Mouse (Mus musculus) right cerebral cortex, adult 18-20 months (tissue): Measurements from ENCODE around the gene Spsb1.

ENCODE experiments used
- DNase-seq: peaks from one replicate; pipeline ENCODE4 v3.0.0; 2022; ENCODE audit warnings: mixed read lengths

Gene Spsb1

DNA sequence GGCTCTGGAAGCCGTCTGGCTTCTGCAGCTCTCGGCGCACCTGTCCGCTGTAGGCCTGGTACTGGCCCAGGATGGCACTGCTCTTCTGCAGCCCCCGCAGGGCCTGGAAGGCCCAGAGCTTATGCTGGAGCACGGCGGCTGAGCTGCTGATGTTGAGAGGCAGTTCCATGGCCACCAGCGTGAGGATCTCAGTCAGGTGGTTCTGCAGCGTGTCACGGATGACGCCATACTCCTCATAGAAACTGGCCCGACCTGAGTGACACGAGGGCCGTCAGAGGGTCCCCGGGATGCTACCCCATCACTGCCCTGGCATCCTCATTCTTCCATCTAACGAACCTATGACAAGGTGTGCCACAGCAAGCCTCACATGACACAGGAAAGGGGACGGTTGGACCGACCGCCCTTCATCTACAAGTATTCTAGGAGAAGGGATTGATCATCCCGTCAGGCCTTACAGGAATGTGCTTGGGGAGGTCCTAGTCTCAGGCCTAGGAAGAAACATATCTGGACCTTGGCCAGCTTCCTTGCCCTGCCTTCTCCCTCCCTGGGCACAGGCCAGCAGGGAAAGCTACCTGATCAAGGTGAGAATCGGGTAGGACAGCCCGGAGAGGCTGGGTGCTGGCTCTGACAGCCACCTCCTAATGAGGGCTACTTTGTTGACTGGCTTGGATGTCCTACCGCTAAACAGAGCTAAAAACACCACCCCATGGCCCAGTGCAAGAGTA, 29.2 kb upstream of the Spsb1 start:
- DNase-seq, result no peak

DNA sequence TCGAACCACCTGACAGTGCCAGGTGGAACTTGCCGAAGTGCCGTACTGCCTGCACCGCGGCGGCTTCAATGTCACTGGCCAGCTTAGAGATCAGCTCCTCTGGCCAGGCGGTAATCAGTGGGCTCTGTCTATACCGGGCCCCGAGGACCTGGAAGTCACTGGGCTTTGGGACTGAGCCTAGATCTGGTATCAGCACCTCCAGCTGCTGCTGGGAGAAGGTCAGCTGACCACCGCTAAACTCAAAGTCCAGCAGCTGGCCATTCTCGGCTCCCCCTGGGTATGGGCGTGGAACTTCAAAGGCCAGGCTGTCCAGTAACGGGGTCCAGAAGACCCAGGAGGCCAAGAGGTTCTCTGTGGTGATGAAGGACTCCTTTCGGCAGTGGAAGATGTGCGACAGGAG, 27.3 kb upstream of the Spsb1 start:
- no peak for DNase-seq

DNA sequence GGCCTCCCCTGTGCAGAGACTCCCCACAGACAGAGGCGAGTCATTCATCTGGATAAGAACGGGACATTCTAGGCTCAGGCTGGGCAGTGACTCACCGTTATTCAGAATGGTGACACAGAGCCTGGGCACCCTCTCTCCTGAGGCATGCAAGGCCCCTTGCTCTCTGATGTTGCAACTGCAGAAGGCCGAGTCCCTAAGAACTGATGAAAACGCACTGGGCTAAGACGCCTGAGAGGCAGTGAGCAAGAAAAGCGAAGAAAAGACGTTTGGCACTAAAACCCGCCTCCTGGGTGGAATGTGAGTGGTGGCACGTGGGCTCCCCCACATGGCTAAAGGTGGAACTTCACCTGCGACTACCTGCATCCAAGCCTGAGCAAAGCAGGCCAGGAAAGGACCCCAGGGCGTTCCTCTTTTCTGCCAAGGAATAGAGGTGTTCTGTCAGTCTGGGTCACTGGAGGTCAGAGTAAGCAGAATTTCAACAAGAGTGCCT, 25.0 kb upstream of the Spsb1 start:
- peak; percentile 85 for DNase-seq

DNA sequence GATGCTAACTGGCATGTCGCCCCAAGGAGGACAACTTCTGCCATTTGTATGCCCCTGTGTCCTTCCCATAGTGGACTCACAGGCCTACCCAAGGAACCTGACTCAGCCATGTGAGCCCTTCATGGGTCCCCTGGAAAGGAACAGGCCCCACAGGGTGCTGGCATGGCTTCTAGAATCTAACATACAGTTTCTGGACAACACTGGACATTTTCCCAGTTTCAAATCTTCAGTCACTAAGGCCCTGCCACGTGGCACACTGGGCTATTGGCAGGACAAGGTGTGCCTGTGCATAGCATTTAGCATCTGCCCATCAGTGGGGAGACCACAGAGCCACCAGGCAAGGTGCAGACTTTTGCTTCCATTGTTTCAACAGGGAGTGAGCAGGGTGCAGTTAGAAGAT, 24.0 kb upstream of the Spsb1 start:
- DNase-seq, result no peak

DNA sequence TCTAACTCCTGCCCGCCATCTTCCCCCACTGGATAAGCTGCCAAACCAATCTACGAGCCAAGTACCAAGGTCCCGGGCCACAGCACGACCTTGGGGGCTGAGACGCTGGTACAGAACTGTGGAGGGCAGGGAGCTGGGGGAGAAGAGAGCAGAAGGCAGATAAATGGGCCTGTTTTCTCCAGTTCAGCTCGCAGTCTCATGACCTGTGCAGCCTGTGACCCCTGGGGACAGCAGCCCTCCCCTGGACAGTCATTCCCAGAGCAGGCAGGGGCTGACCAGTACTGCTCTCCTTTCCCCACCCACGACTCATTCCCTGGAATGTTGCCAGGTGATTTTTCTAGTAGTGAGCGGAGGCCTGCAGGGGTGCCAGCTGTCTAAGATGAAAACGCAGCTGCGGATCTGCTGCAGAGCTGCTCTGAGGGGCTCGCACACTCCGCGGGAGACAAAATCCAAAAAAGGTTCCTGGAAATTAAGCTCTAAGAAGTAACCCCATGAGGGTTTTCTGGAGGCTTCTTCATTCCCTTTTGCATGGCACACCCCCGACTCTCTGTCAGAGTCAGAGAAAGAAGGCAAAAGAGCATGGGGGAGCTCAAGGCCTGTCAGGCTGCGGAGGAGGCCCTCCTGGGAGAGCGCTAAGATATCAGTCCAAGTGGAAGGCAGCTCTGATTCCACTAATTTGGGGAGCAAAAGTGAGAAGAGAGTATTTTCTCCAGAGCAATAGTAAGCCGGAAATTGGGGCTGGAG, 23.1 kb upstream of the Spsb1 start:
- no peak for DNase-seq

DNA sequence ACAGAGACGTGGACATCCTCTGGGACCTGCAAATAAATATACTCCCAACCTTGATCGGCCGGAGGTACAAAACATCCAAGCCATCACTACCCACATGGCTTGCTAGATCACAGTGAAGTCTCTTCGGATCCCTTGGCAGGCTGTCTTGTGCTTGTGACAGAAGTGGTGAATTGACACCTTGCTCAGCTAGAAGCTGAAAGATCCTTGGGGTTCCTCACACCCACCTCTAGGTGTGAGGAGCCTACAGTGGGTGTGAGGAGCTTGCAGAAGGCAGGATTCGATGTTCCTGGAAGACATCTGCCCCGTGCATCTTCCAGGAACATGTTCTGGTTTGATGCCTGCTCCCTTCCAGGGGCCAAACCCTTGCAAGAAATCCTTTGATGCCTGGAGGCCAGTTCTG, 22.3 kb upstream of the Spsb1 start:
- DNase-seq, result peak; percentile 68

DNA sequence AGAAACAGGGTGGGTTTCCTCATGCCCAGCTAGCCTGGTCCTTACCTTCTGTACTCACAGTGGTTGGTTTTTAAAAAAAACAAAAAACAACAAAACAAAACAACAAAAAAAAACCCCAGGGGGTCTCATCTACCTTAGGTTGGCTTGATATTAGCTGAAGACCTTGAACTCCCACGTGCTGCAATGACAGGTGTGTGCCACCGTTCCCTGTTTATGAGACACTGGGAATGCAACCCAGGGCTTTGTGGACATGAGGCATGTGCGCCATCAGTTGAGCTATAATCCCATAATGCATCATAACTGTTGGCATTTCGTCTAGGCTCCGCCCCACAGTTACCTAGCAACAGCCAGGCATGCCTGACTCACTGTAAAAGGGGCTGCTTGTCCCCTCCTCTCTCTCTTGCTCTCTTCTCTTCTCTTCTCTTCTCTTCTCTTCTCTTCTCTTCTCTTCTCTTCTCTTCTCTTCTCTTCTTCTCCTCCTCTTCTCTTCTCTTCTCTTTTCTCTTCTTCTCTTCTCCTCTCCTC, 20.9 kb upstream of the Spsb1 start:
- DNase-seq, result no peak

DNA sequence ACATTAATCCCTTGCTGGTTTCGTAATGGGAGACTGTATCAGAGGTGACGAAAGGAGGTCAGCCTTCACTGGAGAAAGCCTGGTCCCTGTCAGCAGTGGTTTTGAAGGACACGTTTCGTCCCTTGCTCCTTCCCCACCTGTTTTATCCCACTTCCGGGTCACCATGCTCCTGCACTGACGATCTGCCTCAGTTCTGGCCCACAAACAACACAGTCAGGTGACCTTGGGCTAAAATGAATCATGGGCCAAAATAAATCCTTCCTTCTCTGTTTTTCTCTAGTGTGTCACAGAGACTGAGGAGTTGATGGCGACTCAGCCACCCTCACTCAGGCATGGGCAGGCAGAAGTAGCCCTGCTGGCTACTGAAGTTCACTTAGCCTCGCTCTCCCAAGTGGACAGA, 20.4 kb upstream of the Spsb1 start:
- no peak for DNase-seq

DNA sequence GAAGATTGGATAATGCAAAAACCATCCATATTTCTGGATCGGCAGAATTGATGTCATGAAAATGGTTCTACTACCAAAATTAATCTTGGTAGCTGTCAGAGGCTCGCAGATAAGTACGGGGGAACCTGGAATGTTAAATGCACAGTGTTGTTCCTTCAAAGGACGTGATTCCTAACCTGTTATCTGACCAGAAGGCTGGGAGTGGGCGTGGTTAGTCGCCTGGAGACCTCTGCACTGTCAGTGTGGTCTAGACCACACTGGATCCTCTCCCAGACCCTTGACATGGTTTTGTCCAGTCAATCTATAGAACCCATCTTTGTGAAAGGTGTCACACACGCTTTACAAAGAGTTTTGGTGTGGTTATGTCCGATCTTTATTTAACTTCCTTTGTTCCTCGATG, 16.6 kb upstream of the Spsb1 start:
- DNase-seq, result no peak

DNA sequence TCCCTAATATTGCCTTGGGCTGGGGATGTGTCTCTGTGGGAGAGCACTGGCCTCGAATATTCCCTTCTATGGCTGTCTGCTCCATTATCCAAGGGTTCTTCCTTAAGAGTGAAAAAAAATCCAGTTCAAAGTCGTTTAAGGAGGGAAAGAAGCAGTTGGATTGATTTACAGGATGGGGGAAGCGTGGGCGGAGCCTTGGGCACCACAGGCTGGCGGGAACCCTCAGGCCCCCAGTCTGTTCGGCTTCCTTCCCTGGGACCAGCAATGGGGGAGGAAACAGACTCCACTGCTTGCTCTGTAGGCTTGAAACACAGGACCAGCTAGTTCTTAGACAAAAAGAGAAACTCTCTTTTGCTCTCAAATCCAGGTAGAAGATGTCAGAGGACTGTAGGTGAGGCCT, 13.7 kb upstream of the Spsb1 start:
- DNase-seq, result no peak

DNA sequence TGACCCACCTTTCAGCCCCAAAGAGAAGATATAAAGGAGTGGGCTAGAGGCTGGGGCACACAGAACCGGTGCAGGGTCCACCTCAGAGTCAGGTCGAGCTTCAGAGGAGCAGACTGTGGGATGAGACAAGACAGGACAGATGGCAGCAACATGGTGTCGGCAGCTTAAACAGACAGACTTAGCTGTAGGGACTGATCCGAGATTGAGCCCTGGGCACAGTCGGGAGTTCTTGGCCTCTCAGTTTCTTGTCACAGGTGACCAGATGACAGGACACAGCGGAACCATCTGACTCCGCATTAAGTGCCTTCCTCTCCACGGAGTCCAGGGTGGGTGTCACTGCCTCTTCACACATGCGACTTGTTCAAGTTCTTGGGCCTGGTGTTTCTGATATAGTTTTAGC, 12.1 kb upstream of the Spsb1 start:
- no peak for DNase-seq

DNA sequence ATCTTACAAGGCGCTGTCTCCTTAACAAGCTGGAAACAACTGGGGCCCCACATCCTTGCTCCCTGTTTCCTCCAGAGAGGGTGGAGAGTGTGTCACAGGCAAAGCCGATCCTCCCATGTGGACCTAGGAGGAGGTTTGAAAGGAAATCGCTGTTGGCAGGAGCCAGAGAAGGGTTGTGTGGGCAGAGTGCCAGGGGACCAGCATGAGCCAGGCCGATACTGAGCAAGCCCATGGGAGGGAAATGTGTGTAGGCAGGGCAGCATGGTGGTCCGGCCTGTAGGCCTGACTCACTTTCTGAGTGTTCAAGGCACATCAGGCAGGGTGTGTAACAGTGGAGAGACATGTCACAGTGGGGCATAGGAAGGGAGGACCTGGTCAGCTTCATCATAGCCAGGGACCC, 11.4 kb upstream of the Spsb1 start:
- no peak for DNase-seq

DNA sequence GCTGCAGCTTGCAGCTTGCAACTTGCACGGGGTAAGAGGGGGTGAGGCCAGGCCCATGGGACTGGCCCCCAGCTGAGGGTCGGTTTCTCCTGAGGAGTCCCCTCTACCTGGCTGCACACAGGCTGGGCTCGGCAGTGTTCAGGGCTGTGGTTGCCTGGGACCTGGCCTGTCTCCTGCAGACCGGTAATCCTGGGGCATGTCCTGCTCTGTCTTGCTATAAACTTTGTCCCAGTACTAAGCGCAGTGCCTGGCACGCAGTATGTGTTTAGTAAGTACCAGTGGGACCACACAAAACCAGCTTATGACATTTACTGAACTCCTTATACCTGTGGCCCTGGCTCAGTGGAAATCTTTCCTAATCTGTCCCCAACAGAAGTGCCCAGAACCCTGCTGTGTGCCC, 10.8 kb upstream of the Spsb1 start:
- DNase-seq, result no peak

DNA sequence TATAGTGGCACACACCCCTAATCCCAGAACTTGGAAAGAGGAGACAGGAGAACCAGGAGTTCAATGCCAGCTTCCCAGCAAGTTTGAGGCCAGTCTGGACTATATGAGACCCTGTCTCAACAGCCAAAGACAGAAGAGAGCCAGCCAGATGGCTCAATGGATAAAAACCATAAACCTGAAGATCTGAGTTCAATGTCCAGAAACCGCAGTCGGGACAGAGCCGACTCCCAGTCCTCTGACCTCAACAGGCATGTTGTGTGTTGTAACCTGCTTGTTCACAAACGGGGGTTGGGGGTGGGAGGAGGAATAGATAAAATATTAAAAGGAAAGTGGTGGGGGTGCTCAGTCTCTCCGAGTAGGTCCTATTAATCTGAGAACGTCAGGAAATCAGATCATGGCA, 10.4 kb upstream of the Spsb1 start:
- no peak for DNase-seq

DNA sequence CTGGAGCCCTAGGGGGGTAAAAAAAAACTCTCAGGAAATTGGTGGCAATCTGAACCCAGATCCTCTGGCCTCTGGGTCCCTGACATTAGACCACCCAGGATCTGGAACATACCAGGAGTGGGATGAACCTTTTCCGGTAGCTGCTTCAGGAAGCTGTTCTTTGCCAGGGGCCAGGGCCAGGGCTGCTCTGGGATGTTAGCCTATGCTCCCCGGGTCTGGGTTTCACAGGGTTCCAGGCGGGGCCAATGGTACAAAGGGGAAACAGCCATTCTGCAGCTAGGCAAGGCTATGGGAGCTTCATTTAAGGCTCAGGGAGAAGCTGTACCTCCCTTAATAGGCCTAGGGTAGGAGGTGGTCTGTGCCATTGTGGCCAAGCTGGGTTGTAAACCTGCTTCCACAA, 9.9 kb upstream of the Spsb1 start:
- DNase-seq, result no peak

DNA sequence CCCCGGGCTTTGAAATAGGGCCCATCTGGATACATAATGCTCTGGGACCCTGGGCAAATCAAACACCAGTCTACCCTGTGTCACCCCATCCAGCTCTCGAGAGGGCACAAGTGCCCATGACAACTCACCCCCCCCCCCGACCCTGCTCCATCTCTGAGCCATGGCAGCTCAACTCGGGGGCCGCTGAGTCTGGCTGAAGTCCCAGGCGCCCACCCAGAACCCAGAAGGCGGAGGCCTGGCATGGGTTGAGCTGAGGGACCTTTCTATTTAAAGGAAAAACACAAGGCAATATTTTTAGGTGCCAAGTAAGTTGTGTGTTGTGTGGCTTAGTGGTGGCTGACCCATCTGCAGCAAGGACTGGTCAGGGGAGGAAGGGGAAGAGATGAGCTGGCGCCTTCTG, 9.4 kb upstream of the Spsb1 start:
- DNase-seq, result no peak

DNA sequence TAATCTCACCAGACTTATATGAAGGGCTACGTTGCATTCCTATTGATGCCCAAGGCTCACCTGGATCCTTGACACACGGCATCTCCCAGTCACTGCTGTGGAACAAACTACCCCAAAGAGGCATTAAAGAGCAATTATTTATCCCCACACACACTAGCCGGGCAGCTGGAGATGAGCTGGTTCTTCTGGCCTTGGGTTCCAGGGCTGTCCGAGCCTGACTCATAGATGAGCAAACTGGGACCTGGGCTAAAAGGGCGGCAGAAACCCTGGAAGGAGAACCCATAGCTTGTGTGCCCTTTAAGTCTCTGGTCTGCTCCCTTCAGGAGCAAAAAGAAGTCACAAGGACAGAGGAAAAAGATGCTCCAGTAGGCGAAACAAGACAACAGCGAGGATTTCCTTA, 5.5 kb upstream of the Spsb1 start:
- DNase-seq, result no peak

DNA sequence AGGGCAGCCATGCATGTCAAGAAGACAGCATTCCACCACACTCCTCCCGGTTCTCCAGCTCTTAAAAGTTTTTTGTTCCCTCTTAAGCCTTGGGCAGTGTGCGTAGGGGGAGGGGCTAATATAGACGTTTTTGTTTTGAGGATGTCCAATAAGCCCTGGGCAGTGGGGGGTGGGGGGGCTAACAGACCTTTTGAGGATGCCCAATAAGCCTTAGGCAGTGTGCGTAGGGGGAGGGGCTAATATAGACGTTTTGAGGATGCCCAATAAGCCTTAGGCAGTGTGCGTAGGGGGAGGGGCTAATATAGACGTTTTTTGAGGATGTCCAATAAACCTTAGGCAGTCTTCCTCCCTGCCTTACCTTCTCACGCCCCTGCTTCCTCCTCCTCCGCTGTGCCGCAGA, 5.0 kb upstream of the Spsb1 start:
- DNase-seq, result no peak

DNA sequence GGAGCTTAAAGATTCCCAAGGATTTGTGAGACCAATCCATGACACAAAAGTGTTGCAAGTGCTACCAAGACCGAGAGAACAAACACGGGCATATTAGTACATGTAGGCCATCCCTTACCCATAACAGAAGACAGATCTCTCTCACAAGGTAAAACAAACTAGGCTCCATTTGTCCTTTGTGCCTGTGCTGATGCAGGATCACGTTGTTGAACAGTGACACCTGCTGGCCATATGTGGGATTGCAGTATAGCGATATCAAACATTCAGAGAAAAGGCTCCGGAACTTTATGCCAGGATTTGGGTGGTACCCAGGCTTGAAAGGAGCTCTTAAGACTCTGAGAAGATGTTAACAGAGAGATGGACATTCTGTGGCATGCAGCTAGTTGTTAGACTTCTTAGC, 3.7 kb upstream of the Spsb1 start:
- DNase-seq, result peak; percentile 74

DNA sequence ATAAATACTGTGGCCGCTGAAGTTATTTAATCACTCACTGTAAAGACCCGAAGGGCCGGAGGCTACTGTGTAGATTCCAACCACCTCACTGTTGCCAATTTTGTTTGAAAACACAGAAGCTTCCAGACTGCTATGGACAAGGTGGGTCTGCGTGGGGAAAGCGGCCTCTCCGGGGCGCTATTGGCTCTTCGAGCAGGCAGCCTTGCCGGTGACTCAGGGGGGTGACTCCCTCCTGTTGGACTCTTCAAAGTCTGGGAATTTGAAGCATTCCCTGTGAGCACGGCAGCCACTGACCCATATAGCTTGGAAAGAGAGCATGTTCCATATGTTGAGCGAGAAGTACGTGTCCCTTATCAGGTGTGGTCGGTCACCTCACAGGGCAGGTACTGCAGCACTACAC, 1.2 kb upstream of the Spsb1 start:
- no peak for DNase-seq

DNA sequence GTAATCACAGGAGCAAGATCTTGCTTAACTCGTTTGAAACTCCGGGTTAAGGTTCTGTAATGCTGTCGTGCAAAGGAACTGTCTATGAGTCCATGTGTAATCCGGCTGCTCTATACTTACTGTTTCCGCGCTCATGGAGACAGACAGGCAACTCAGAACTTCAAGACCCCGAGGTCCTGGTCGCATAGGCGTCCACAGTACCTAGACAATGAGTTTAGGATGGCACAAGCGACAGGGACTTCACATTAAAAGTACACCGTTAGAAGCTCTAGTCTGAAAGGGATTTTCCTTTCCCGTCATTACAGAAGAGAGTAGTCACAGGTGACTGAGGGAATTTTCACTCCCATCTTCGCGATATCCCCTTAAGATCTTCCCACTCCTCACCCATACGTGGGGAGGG, 788 bp upstream of the Spsb1 start:
- no peak for DNase-seq

DNA sequence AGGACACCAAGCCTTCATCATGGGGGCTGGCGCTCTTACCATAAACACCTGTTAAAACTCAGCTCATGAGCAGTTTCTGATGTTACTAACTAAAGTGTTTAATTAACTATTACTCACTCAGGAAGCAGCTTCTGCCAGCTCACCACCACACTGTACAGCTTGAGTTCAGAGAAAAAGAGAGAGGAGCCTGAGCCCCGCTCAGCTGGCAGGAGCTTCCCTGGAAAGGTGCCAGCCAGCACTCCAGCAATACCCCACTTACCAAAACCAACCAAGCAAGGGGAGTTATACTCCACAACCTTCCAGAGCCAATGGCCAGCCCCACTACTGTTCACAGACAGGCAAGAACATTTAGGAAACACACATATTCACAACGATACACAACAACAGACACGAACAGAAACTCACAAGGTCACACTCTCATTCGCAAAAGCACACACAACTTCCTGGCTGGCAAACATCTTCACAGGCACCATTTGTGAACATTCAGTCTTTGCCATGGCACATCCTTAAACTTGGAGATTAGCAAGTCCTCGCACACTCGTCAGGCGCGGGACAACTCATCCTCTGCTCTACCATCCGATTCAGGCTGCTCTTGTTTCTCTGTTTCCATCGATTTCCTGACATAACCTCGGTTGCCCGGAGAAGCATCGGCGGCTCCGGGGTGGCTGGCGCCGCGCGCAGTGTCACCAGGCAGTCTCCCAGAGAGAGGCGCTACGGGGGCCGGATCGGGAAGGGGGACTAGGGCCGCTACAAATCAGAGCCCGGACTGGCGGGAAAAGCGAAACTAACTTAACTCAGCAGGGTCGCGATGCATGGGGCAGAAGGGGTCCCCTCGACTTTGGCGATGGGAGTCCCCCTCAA, 992 bp downstream of the Spsb1 start:
- peak; percentile 44 for DNase-seq

DNA sequence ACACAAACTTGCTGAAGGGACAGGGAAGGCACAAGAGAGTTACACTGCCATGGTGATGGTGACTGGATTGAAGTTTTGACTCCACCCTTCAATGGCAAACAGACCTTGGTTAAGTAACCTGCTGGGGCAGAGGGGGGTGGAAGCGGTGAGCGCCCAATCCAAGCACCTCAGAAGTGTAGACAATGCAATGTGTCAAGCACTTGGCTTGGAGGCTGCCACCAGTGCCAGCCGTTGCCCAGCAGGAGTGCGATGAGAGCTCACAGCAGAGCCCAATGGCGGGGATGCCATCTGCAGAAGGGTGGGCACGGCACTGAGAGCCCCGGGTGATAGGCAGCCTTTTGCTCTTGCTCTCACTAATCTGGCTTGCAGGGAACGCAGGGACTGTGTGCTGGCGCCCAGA, 2.6 kb downstream of the Spsb1 start:
- no peak for DNase-seq

DNA sequence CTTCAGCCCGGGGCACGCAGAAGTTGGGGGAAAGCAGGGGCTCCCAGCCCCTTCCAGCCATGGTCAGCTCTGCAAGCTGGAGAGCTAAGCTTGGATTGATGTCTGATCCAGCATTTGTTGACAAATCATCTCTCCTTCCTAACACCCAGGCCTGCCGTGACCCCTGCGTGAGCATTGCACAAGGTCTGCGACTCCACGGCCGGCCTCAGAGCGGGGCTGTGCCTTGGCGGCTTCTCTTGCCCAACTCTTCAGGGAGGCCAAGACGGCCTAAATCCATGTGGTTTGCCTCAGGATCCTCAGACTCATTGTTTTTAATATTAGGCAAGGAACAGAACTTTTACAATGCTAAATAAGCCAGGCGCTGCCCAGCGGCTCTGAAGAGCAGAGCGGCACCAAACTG, 3.6 kb downstream of the Spsb1 start:
- no peak for DNase-seq
